Mouse (Mus musculus) embryonic facial prominence, embryonic 14.5 days (tissue): ENCODE results near the gene Fgfr1op. TPM values are rescaled to one million over a fixed set of nuclear protein-coding genes. Genes with fewer than 3 reads are reported as not detected.
"Not testable (repeated sequence)": the region's sequence is repeated elsewhere in the genome, so short reads cannot be mapped to it uniquely, and the experiment has no call there.

Experiments used
- ATAC-seq: fragments of 200-750 bp; cut with Nextera tagmentation; 2 replicates; pipeline ENCODE4 v1.8.0; 2017; ENCODE audit warnings: low read depth, moderate number of reproducible peaks, moderate TSS enrichment
- DNase-seq: peaks from one replicate; pipeline ENCODE4 v3.0.0-alpha.2; 2015; ENCODE audit warnings: low spot score
- H3K27ac ChIP-seq: fragments of 300-500 bp; sonication (generic); replicated peaks from 2 replicates; pipeline ENCODE4 v1.5.1; 2014; ENCODE audit warnings: low read depth, mild to moderate bottlenecking, low read length, moderate library complexity
- H3K27me3 ChIP-seq: fragments of 300-500 bp; sonication (generic); replicated peaks from 2 replicates; pipeline ENCODE4 v1.6.1; 2014; ENCODE audit warnings: low read length; ENCODE audit not compliant: control insufficient read depth, insufficient read depth
- H3K36me3 ChIP-seq: fragments of 300-500 bp; sonication (generic); 2 replicates; pipeline ENCODE4 v1.6.1; 2014; ENCODE audit warnings: low read length, mixed read lengths; ENCODE audit not compliant: control insufficient read depth, insufficient read depth
- H3K4me1 ChIP-seq: fragments of 300-500 bp; sonication (generic); 2 replicates; pipeline ENCODE4 v1.6.1; 2014; ENCODE audit warnings: antibody characterized with exemption, low read length; ENCODE audit not compliant: control insufficient read depth, insufficient read depth
- H3K4me2 ChIP-seq: fragments of 300-500 bp; sonication (generic); 2 replicates; pipeline ENCODE4 v1.6.1; 2014; ENCODE audit warnings: low read depth, mild to moderate bottlenecking, low read length, moderate library complexity, mixed read lengths
- H3K4me3 ChIP-seq: fragments of 300-500 bp; sonication (generic); 2 replicates; pipeline ENCODE4 v1.5.1; 2014; ENCODE audit warnings: low read depth, mild to moderate bottlenecking, low read length
- H3K9ac ChIP-seq: fragments of 300-500 bp; sonication (generic); 2 replicates; pipeline ENCODE4 v1.6.1; 2014; ENCODE audit warnings: low read depth, mild to moderate bottlenecking, low read length, moderate library complexity, mixed read lengths
- H3K9me3 ChIP-seq: fragments of 300-500 bp; sonication (generic); 2 replicates; pipeline ENCODE4 v1.6.1; 2016; ENCODE audit warnings: low read length; ENCODE audit not compliant: control insufficient read depth
- WGBS: fragments of 180-500 bp; shearing (Covaris S2); extraction: QIAGEN DNeasy Blood & Tissue Kit; methylation state at CpG from one replicate; pipeline ENCODE4 v1.1.7; 2014; 5-methylcytosine and 5-hydroxymethylcytosine counted together
- polyA plus RNA-seq: library from polyadenylated mRNA; unstranded; fragments of >200 nt; fragmentation: Nextera tagmentation; extraction: Ambion mirVana; gene quantifications from 2 replicates; pipeline ENCODE4 v1.2.1, GENCODE M21; 2014

The Fgfr1op gene
- polyA plus RNA-seq, 1 experiment from 2014 or later = 32.3 TPM

DNA sequence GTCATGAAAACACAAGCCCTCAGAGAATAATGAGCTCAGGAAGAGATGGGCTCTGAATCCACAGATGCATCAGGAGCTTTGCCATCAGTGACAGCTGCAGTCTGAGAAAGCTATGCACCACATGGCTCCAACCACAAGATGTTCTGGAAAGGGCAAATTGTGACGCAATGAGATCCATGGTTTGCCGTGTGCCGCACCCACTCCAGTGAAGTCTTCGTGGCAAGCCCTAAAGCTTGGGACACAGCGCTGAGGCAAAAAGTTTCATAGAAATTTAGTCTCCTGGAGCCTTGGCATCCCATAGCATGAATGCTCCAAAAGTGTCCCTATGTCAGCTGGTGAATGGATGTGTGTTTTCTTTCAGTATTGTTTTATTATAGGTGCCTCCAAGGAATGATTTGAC is 27.2 kb upstream of the Fgfr1op start:
- not testable (repeated sequence) for DNase-seq, H3K4me2 ChIP-seq, H3K27ac ChIP-seq, H3K27me3 ChIP-seq, H3K4me3 ChIP-seq, H3K9me3 ChIP-seq, H3K36me3 ChIP-seq, H3K9ac ChIP-seq, H3K4me1 ChIP-seq, ATAC-seq
- WGBS = 85% methylated on average over 5 of the region's 5 CpGs

DNA sequence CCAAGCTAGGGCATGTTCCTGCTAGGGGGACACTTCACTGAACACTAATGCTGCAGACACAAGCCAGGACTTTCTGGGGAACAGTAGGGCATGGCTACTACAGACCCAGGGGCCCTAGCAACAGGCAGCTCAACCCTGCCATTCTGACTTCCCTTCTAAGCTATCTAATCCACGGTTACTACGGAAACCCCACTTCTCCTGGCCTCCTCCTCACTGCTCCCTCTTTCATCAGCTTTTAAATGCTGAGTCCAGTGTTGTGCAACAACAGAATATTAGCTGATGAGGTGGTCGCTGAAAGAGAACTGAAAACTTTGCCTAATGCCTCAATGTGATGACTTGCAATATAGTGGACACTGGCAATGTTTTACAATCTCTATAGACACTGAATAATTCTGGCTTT is 25.1 kb upstream of the Fgfr1op start:
- DNase-seq, H3K36me3 ChIP-seq, H3K9me3 ChIP-seq, H3K4me2 ChIP-seq, H3K4me1 ChIP-seq, H3K27ac ChIP-seq, ATAC-seq, H3K4me3 ChIP-seq, H3K27me3 ChIP-seq, H3K9ac ChIP-seq: not testable (repeated sequence)
- WGBS = 81% methylated on average over 3 of the region's 3 CpGs

DNA sequence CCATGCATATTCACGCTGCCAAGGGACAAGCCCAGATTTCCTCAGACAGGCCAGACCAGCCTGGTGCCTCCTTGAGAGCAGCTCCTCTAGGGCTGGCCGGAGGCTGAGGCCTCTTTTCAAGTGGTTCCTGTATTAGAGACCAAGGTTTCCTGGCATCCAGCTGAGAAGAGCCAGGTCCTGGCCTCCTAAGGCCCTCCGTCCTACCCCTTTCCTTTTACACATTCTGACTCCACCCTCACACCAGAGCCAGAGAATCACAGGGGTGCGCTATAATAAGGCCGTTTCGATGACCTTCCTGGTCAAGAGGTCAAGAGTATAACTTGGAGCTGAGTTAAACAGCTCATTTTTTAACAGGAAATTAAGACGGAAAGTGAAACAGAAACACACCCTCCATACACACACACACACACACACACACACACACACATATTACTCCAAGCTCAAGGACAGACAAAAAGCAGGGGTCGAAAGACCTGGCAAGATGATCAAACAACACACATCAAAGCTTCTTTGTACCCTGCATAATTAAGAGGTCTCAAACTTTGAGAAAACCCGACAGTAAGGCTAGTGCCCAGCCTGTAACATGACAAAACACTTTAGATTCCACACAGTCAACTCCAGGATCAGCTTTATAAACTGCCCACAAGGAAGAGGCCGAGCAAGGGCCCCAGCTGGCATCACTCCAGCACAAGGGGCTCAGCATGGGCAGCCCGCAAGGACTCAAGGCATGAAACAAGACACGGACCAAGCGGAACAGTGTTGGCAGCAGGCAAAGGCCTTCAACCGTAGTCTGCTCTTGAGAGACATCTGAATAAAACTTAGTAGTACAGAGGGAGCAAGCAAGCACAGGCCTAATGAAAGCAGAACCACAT is 21.3 kb upstream of the Fgfr1op start:
- peak; percentile 21 for DNase-seq
- H3K27me3 ChIP-seq, H3K27ac ChIP-seq, H3K9me3 ChIP-seq, H3K9ac ChIP-seq, H3K4me1 ChIP-seq, H3K4me3 ChIP-seq, H3K4me2 ChIP-seq, ATAC-seq, H3K36me3 ChIP-seq: not testable (repeated sequence)
- 49% methylated on average over 13 of the region's 14 CpGs for WGBS

GRCm38 (mm10) chr17:8146931-8147330 is 18.4 kb upstream of the Fgfr1op start:
- H3K36me3 ChIP-seq, H3K27me3 ChIP-seq, H3K9me3 ChIP-seq, H3K4me1 ChIP-seq, DNase-seq, H3K27ac ChIP-seq: not testable (repeated sequence)
- Histone ChIP-seq H3K9ac (peak overlapping the region; percentile 65), H3K4me3 (peak overlapping the region; percentile 52), H3K4me2 (peak overlapping the region; percentile 49)
- WGBS = 10% methylated on average over 4 of the region's 5 CpGs
- 0 out of 2 replicates have a peak, but pooled peaks have one; percentile 2 for ATAC-seq

DNA sequence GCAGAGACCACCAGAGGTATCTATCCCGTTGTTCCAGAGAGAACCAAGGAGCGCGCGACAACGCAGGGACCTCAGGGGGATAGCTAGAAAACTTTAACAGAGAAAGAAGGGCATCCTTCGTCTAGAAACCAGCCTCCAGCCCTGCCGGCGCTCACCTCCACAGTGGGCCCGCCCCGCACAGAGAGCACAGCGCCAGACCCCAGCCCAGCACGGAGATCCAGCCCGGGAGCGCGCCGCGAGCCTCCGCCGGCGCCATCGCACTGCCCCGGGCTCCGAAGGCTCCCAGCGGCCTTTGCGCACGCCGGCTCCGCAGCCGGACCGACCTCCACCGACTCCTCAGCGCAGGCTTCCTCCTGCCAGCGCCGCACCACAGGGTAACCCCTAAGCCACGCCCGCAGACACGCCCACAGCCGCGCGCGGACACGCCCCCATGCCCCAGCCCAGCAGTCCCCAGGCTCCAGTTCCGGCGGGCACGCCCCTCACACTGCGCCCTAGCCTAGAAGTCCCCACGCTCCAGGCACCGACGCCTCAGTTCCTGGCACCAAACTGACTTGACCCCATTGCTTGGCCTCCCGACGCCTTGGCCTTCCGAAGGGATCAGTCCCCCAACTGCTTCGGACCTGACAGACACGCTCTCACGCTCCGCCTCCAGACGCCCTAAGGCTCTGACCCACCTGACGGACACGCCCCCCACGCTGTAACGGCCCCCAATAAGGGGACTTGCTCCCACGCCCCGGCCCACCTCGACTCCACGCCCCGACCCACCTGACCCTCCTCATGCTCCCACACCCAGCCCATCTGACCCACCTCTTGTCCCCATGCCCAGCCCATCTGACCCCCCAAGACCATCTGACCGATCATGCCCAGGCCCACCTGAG is 17.6 kb upstream of the Fgfr1op start, which contains the start of the genes Gm49673 and Rnaset2a:
Gm49673 (minus strand) TSS at position 350 of the 878 bp plus-strand sequence.
Rnaset2a (minus strand) TSS at position 659 of the 878 bp plus-strand sequence.
- not testable (repeated sequence) for DNase-seq, H3K27ac ChIP-seq, H3K9me3 ChIP-seq, H3K27me3 ChIP-seq, H3K4me1 ChIP-seq, H3K36me3 ChIP-seq
- Histone ChIP-seq H3K9ac (peak within 1 kb of the TSS; percentile 65), H3K4me3 (peak within 1 kb of the TSS; percentile 52), H3K4me2 (peak within 1 kb of the TSS; percentile 49)
- WGBS = 1% methylated on average over 22 of the region's 67 CpGs
- peak; percentile 98 for ATAC-seq

DNA sequence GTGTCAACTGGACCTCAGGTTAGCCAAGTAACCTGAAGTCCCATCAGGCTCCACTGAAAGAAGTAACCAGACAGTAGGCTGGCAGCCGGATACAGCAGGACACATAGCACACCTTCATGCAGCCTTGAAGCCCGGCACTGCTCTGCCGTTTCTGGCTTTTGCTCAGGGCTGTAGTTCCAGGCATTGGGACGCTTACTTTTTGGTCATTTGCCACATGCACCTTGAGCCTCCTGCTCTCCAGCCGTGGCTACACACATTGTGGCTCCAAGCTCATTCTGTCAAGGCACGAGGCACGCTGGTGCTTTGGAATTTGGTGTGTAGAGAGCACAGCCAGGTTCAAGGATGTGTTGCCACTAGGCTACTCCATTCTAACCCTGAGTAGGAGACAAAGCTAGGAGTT is 10.3 kb upstream of the Fgfr1op start:
- not testable (repeated sequence) for H3K27me3 ChIP-seq, ATAC-seq, H3K4me2 ChIP-seq, DNase-seq, H3K4me3 ChIP-seq, H3K36me3 ChIP-seq, H3K9ac ChIP-seq, H3K4me1 ChIP-seq, H3K9me3 ChIP-seq, H3K27ac ChIP-seq
- WGBS = 81% methylated on average over 5 of the region's 7 CpGs

- H3K9ac ChIP-seq, H3K27ac ChIP-seq, H3K36me3 ChIP-seq, H3K9me3 ChIP-seq, H3K27me3 ChIP-seq, H3K4me3 ChIP-seq, DNase-seq, ATAC-seq, H3K4me1 ChIP-seq, H3K4me2 ChIP-seq: not testable (repeated sequence)
- WGBS = no CpG with 5 or more reads among the region's 8 CpGs
These were observed 9.3 kb upstream of the Fgfr1op start for GRCm38 (mm10) chr17:8155982-8156381.

DNA sequence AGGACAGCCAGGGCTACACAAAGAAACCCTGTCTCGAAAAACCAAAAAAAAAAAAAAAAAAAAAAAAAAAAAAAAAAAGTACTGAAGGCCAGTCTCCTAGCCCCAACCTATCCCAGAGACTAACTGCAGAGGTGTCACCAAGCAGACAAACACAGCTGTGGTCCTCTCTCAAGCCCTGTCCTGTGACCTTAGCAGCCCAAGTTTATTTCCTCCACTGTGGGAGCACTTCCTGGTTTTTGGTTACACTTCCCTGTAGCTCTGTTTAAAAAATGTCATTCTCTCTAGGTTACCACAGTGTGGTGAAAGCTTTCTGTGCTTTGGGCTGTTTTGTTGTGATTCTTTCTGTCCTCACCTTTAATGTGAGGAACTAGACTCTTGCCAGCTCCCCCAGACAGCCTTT is 6.7 kb upstream of the Fgfr1op start:
- no CpG with 5 or more reads among the region's 1 CpGs for WGBS

More for the DNA sequence above, 6.7 kb upstream of the Fgfr1op start:
- not testable (repeated sequence) for ATAC-seq, DNase-seq, H3K9me3 ChIP-seq, H3K36me3 ChIP-seq, H3K9ac ChIP-seq, H3K4me2 ChIP-seq, H3K27me3 ChIP-seq, H3K4me3 ChIP-seq, H3K4me1 ChIP-seq, H3K27ac ChIP-seq
